Mouse (Mus musculus) olfactory bulb, adult 2 months (tissue): ENCODE results near the gene Nlrp3.

Experiments used
- CTCF ChIP-seq: fragments of 200-500 bp; IDR thresholded peaks from 2 replicates; pipeline ENCODE4 v1.5.1; 2012; ENCODE audit warnings: low read depth, mild to moderate bottlenecking, low read length, moderate library complexity; ENCODE audit not compliant: insufficient read depth
- POLR2A ChIP-seq: fragments of 200-500 bp; IDR thresholded peaks from 2 replicates; pipeline ENCODE4 v1.6.1; 2012; ENCODE audit warnings: mild to moderate bottlenecking, low read depth, low read length, moderate library complexity; ENCODE audit not compliant: insufficient read depth

GRCm38 (mm10) chr11:59519741-59520495 is 21.4 kb upstream of the Nlrp3 start:
- TF ChIP-seq CTCF (no peak), POLR2A (no peak)
